Mouse (Mus musculus) A20 (cell line): ENCODE data around the gene Robo3.

Source experiments
- DNase-seq: peaks from one replicate; pipeline ENCODE4 v3.0.0-alpha.2; 2011; ENCODE audit warnings: low read depth, low spot score

The Robo3 gene

GRCm38 (mm10) chr9:37430582-37430981 lies 2.5 kb downstream of the Robo3 start:
- DNase-seq: peak; percentile 88

- DNase-seq: no peak
Observed at GRCm38 (mm10) chr9:37429326-37429725, 3.7 kb downstream of the Robo3 start.

- DNase-seq: peak; percentile 69
Observed at GRCm38 (mm10) chr9:37421239-37421638, 11.8 kb downstream of the Robo3 start.

GRCm38 (mm10) chr9:37420676-37421075 lies 12.4 kb downstream of the Robo3 start:
- peak; percentile 93 for DNase-seq

GRCm38 (mm10) chr9:37418791-37419190 lies 14.3 kb downstream of the Robo3 start:
- DNase-seq: no peak

- no peak for DNase-seq
Observed at GRCm38 (mm10) chr9:37414666-37415065, 18.4 kb downstream of the Robo3 start.

GRCm38 (mm10) chr9:37412989-37413388 lies 20.1 kb downstream of the Robo3 start:
- no peak for DNase-seq

- no peak for DNase-seq
Observed at GRCm38 (mm10) chr9:37409698-37410445, 23.2 kb downstream of the Robo3 start.

- DNase-seq: peak; percentile 34
Observed at GRCm38 (mm10) chr9:37407850-37408502, 25.1 kb downstream of the Robo3 start.

- DNase-seq: peak; percentile 56
Observed at GRCm38 (mm10) chr9:37406372-37406771, 26.7 kb downstream of the Robo3 start.

- DNase-seq: no peak
Observed at GRCm38 (mm10) chr9:37403011-37403410, 30.0 kb downstream of the Robo3 start.

GRCm38 (mm10) chr9:37402501-37402900 lies 30.5 kb downstream of the Robo3 start:
- DNase-seq: no peak

GRCm38 (mm10) chr9:37401802-37402201 lies 31.2 kb downstream of the Robo3 start, which contains the start of gene Robo4:
Gene Robo4 (plus strand): TSS chr9:37401897.
- no peak for DNase-seq

- DNase-seq: no peak
Observed at GRCm38 (mm10) chr9:37400585-37400984, 32.5 kb downstream of the Robo3 start.

GRCm38 (mm10) chr9:37393482-37394131 lies 39.4 kb downstream of the Robo3 start:
- no peak for DNase-seq

GRCm38 (mm10) chr9:37392071-37392470 lies 41.0 kb downstream of the Robo3 start:
- DNase-seq: no peak

GRCm38 (mm10) chr9:37390891-37391290 lies 42.2 kb downstream of the Robo3 start:
- DNase-seq: no peak

- no peak for DNase-seq
Observed at GRCm38 (mm10) chr9:37384284-37385182, 48.5 kb downstream of the Robo3 start.

GRCm38 (mm10) chr9:37383161-37383560 lies 49.9 kb downstream of the Robo3 start:
- no peak for DNase-seq

GRCm38 (mm10) chr9:37375718-37376117 lies 57.3 kb downstream of the Robo3 start:
- DNase-seq: no peak

- DNase-seq: no peak
Observed at GRCm38 (mm10) chr9:37371232-37371801, 61.7 kb downstream of the Robo3 start.
